Mouse (Mus musculus) monocyte, adult 59 days (primary cell): ENCODE measurements around the gene Nms. TPM values are rescaled to one million over a fixed set of nuclear protein-coding genes. Genes with fewer than 3 reads are reported as not detected.

Experiments used
- total RNA-seq, 2 experiments: library from RNA; stranded (reverse); gene quantifications; one replicate each; pipeline ENCODE4 v1.2.4; 2023

Gene Nms
- total RNA-seq, result not detected

GRCm38 (mm10) chr1:38938849-38939248 is at the start of gene Nms:
Gene Nms (plus strand): TSS chr1:38939149.

GRCm38 (mm10) chr1:38897431-38898248 is 41.3 kb upstream of the Nms start, which contains the start of gene Chst10:
Gene Chst10 (minus strand): TSS chr1:38898161.

GRCm38 (mm10) chr1:38985308-38985707 is 46.4 kb downstream of the Nms start, which contains the start of gene Pdcl3:
Gene Pdcl3 (plus strand): TSS chr1:38985608.

Other genes with a start within 250 kb of the Nms start
- not detected for gene Lonrf2, start 102.4 kb upstream of the Nms start, total RNA-seq
- gene Chst10, start 41.0 kb upstream of the Nms start, total RNA-seq, result under 1 TPM; 0.10 to 0.21 TPM
- gene Pdcl3, start 46.5 kb downstream of the Nms start, total RNA-seq, result 10 to 100 TPM; 32.9 to 40.4 TPM